Mouse (Mus musculus) right cerebral cortex, postnatal 10 days (tissue): ENCODE results near the gene Bcat2.
"Not testable (repeated sequence)": the region's sequence is repeated elsewhere in the genome, so short reads cannot be mapped to it uniquely, and the experiment has no call there.

Experiments
- DNase-seq, 2 experiments: peaks; one replicate each; pipeline ENCODE4 v3.0.0; 2021; ENCODE audit warnings: low spot score in 2 of 2

The Bcat2 gene

GRCm38 (mm10) chr7:45570103-45570741 lies at the start of gene Bcat2:
Bcat2 (plus strand) TSS chr7:45570153.
- peak; percentile 79 to 84 for DNase-seq

GRCm38 (mm10) chr7:45520605-45521004 lies 49.3 kb upstream of the Bcat2 start:
- no peak for DNase-seq

GRCm38 (mm10) chr7:45521728-45522184 lies 48.2 kb upstream of the Bcat2 start:
- DNase-seq = peak; percentile 95 to 97

- DNase-seq = no peak
Measured at GRCm38 (mm10) chr7:45522194-45522752, 47.7 kb upstream of the Bcat2 start.

GRCm38 (mm10) chr7:45522957-45523676 lies 46.8 kb upstream of the Bcat2 start:
- no peak for DNase-seq

GRCm38 (mm10) chr7:45523678-45524170 lies 46.2 kb upstream of the Bcat2 start:
- no peak for DNase-seq

- no peak for DNase-seq
Measured at GRCm38 (mm10) chr7:45524841-45525621, 44.9 kb upstream of the Bcat2 start.

GRCm38 (mm10) chr7:45525809-45526473 lies 44.0 kb upstream of the Bcat2 start, which contains the start of the genes Ppp1r15a and Plekha4:
Ppp1r15a (minus strand) TSS chr7:45526268.
Plekha4 (plus strand) TSS chr7:45526330.
- DNase-seq = peak; percentile 95 to 96

- no peak for DNase-seq
Measured at GRCm38 (mm10) chr7:45526474-45527120, 43.4 kb upstream of the Bcat2 start.

GRCm38 (mm10) chr7:45527169-45527568 lies 42.8 kb upstream of the Bcat2 start:
- not testable (repeated sequence) for DNase-seq

GRCm38 (mm10) chr7:45529461-45529860 lies 40.5 kb upstream of the Bcat2 start:
- DNase-seq = no peak

- DNase-seq = no peak
Measured at GRCm38 (mm10) chr7:45530643-45531042, 39.3 kb upstream of the Bcat2 start.

GRCm38 (mm10) chr7:45535676-45536075 lies 34.3 kb upstream of the Bcat2 start:
- DNase-seq = no peak

- no peak for DNase-seq
Measured at GRCm38 (mm10) chr7:45537602-45538001, 32.4 kb upstream of the Bcat2 start.

GRCm38 (mm10) chr7:45538163-45539041 lies 31.6 kb upstream of the Bcat2 start:
- peak; percentile 80 to 85 for DNase-seq

- no peak for DNase-seq
Measured at GRCm38 (mm10) chr7:45539095-45539494, 30.9 kb upstream of the Bcat2 start.

GRCm38 (mm10) chr7:45540213-45540612 lies 29.7 kb upstream of the Bcat2 start:
- no peak for DNase-seq

- no peak for DNase-seq
Measured at GRCm38 (mm10) chr7:45544525-45544924, 25.4 kb upstream of the Bcat2 start.

- no peak for DNase-seq
Measured at GRCm38 (mm10) chr7:45549641-45550436, 20.1 kb upstream of the Bcat2 start.
